Mouse (Mus musculus) liver, postnatal 0 days (tissue): ENCODE measurements around the gene Gpr141.

ENCODE experiments used
- CTCF ChIP-seq: sonication (generic); IDR thresholded peaks from 2 replicates; pipeline ENCODE4 v1.5.1; 2016; ENCODE audit warnings: antibody characterized with exemption, low read depth
- EP300 ChIP-seq: IDR thresholded peaks from 2 replicates; pipeline ENCODE4 v1.6.1; 2016; ENCODE audit warnings: antibody characterized with exemption, low read depth, mild to moderate bottlenecking

DNA sequence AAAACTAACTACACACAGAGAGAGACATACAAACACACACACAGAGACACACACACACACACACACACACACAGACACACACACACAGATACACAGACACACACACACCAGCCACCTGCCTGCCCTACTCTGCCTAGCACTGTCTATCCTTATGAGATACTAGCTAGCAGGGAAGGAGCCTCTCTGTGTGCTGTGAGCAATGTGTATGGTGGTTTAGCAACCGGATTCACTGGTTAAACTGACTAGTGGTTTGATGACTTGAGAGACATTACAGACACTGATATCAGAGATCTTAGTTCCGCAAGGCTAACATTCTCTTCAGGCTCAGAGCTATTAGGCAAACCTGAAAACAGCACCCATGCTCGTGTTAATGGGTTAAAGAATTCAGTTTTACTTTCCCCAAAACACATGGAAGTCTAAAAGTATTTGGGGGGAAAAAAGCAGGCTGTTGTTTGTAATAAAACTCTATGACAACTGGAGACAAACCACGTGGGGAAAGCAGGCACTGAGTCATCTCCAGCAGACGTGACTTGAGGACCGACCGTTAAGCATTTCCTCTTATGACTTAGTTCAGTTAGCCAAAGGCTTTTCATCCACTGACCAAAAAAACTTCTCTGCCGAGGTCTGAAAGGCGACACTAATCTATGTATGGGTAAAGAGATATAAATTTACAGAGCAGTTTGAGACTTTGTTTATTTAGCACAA lies 30.7 kb upstream of the Gpr141 start:
- TF ChIP-seq CTCF (no peak), EP300 (no peak)
